Mouse (Mus musculus) brain, adult 10 weeks (tissue): ENCODE measurements around the gene Inpp5k. TPM values are rescaled to one million over a fixed set of nuclear protein-coding genes. Genes with fewer than 3 reads are reported as not detected.

Source experiments
- polyA plus RNA-seq: library from polyadenylated mRNA; stranded (reverse); fragments of 350-450 nt; fragmentation: Illumina TruSeq; extraction: RNeasy Lipid Tissue Mini Kit (QIAGEN cat#74804); gene quantifications from one replicate; pipeline ENCODE4 v1.2.3, GENCODE M21; 2015; ENCODE audit warnings: low read depth, low replicate concordance

Gene Inpp5k
- polyA plus RNA-seq, result 39.6 TPM

DNA sequence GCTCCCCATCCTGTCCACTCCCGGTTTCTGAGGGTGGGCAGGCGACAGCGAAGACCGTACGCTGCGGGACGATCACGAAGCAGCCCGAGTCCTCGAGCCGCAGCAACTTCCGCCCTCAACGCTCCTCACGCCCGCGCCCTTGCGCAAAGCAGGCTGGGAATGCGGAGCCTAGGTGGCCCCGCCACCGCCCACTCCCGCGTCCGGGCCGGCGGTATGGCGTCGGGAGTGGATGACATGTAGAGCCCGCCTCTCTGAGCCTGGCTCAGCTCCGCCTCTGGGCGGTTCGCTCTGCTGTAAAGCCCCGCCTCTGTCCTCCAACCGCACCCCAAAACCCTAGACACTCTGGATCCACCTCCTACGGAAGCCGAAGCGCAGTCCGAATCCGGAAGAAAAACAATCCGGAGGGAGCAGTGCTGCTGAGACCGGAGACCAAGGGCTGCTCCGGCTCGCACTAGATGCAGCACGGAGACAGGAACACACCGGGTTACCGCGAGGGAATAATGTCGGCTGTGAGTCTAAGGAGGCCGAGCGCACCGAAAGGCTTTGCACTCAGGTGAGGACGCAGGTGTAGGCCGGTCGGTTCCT, at the start of gene Inpp5k:
TSS of gene Inpp5k (plus strand) at position 344 of the 585 bp plus-strand sequence.

DNA sequence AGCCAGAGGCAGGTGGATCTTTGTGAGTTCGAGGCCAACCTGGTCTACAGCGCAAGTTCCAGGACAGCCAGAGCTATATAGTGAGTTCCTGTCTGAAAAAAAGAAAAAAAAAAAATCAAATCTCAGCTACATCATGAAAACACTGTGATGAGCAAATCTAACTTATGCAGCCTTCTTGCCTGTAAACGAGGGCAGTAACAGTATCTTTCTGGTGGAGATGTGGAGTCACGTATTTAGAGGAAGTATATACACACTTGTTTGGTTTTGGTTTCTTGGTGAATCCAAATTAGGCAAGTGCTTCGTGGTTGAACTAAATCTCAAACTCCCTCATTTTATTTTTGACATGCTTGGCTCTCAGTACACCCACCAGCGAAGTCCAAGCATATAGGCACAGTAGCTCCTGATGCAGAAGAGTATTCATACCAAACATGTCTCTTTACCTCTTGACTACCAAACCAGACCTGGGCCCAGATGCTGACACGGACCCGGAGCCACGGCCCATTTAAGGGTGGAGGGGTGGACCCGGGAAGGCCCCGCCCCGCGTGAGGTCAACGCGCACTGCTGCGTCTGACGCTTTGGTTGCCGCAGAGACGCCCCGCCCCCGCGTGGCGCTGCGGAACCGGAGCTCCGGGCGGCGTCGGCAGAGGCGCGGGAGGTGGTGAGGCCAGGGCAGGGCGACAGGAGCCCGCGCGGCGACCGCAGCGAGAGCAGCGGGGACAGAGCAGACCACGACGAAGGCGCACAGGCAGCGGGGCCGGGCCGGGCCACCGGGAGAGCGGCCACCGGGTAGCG, 43.1 kb upstream of the Inpp5k start, which contains the start of gene Pitpna:
TSS of gene Pitpna (plus strand) at position 605 of the 792 bp plus-strand sequence.

DNA sequence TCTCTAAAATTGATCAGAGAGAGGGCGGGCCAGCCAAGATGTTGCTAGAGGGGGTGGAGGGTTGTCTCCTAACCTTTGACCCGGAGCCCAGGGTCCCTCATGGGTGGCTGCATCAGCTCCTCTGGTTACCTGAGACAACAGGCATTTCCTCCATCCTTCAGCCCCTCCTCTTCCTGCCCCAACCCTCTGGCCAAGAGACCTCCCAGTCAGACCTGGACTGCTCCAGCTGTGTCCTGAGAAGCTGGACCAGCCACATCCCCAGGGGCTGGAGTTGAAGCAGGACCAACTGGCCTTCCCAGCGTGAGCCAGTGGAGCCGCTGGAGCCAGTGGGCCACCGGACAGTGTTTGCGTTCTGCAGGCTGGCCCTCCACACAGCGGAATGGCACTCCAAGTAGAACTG, 19.5 kb downstream of the Inpp5k start, which contains the start of gene Myo1c:
TSS of gene Myo1c (plus strand) at position 194 of the 400 bp plus-strand sequence.

DNA sequence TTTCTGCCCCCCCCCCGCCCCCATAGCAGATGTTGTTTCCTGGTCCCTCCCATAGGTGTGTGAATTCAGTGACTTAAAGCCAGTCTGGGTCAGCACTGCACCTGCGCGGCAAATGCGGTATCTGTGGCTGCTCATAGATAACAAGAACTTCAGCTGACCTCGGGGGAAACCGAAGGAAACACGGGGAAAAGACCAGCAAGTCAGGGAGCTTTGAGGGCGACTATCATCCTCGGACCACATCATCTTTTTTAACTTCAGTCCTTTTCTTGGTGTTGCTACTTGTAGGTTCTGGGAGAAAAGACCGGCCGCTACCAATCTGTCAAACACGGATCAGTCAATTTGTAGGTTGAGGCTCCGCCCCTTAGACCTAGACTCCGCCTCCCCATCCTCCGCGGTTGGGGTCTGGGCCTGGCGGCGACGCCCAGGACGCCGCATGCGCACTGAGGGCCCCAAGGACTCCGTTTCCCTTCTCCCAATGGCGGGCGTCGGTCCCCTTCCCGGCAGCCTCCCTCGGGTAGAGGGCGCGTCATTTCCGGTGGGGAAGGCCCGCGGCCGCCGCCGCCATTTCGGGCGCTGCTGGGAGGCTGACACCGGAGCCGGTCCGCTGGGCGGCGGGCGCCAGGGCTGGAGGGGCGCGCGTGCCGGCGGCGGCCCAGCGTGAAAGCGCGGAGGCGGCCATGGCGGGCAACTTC, 48.1 kb downstream of the Inpp5k start, which contains the start of gene Crk:
TSS of gene Crk (plus strand) at position 513 of the 692 bp plus-strand sequence.

Other genes starting within 250 kb of the Inpp5k start
- gene Serpinf1, start 208.3 kb upstream of the Inpp5k start, polyA plus RNA-seq, result 18.2 TPM
- gene Serpinf2, start 191.4 kb upstream of the Inpp5k start, polyA plus RNA-seq, result 0.34 TPM
- 10.1 TPM for gene Wdr81, start 176.3 kb upstream of the Inpp5k start, polyA plus RNA-seq
- 1.2 TPM for gene Tlcd2, start 169.3 kb upstream of the Inpp5k start, polyA plus RNA-seq
- 68.6 TPM for gene Prpf8, start 144.2 kb upstream of the Inpp5k start, polyA plus RNA-seq
- 1.1 TPM for gene Rilp, start 120.9 kb upstream of the Inpp5k start, polyA plus RNA-seq
- 1.3 TPM for gene Scarf1, start 117.4 kb upstream of the Inpp5k start, polyA plus RNA-seq
- 23.8 TPM for gene Slc43a2, start 99.3 kb upstream of the Inpp5k start, polyA plus RNA-seq
- gene Pitpna, start 42.9 kb upstream of the Inpp5k start, polyA plus RNA-seq, result 282 TPM
- gene Myo1c, start 19.5 kb downstream of the Inpp5k start, polyA plus RNA-seq, result 12.5 TPM
- gene Crk, start 48.3 kb downstream of the Inpp5k start, polyA plus RNA-seq, result 122 TPM
- 1,053 TPM for gene Ywhae, start 101.9 kb downstream of the Inpp5k start, polyA plus RNA-seq
- 22.5 TPM for gene Doc2b, start 165.1 kb downstream of the Inpp5k start, polyA plus RNA-seq